Mouse (Mus musculus) G1E (cell line): Measurements from ENCODE around the gene Ssbp1. TPM values are rescaled to one million over a fixed set of nuclear protein-coding genes. Genes with fewer than 3 reads are reported as not detected.

Source experiments
- ATAC-seq: 2 replicates; pipeline ENCODE4 v1.8.0; 2016; ENCODE audit warnings: mild to moderate bottlenecking; ENCODE audit not compliant: insufficient number of reproducible peaks, poor library complexity, low FRiP score, severe bottlenecking; ENCODE audit errors: extremely low read depth
- DNase-seq: peaks from one replicate; pipeline ENCODE4 v3.0.0; 2012; ENCODE audit warnings: low spot score
- H3K27me3 ChIP-seq: 2 replicates; pipeline ENCODE4 v1.6.1; 2012; ENCODE audit warnings: mild to moderate bottlenecking, low read length, inconsistent platforms; ENCODE audit not compliant: insufficient read depth
- H3K36me3 ChIP-seq: replicated peaks from 2 replicates; pipeline ENCODE3; 2012; ENCODE audit warnings: mild to moderate bottlenecking, inconsistent platforms
- H3K4me1 ChIP-seq: 2 replicates; pipeline ENCODE4 v1.6.1; 2012; ENCODE audit warnings: low read depth, low read length, inconsistent platforms, mixed read lengths; ENCODE audit not compliant: insufficient read depth
- H3K4me3 ChIP-seq: 2 replicates; pipeline ENCODE4 v1.5.1; 2012; ENCODE audit warnings: low read depth, mild to moderate bottlenecking, inconsistent platforms, low read length, moderate library complexity, mixed read lengths
- H3K9me3 ChIP-seq: replicated peaks from 2 replicates; pipeline ENCODE4 v1.6.1; 2012; ENCODE audit warnings: inconsistent platforms
- CTCF ChIP-seq: IDR thresholded peaks from 2 replicates; pipeline ENCODE4 v1.5.1; 2012; ENCODE audit warnings: low read depth, low read length, inconsistent platforms, mixed read lengths
- GATA1 ChIP-seq: IDR thresholded peaks from 2 replicates; pipeline ENCODE4 v1.6.1; 2012; ENCODE audit warnings: borderline replicate concordance, low read length, inconsistent platforms, mixed read lengths
- GATA2 ChIP-seq: IDR thresholded peaks from 2 replicates; pipeline ENCODE4 v1.6.1; 2012; ENCODE audit warnings: low read depth, low read length, inconsistent platforms, borderline replicate concordance
- POLR2AphosphoS5 ChIP-seq: IDR thresholded peaks from 2 replicates; pipeline ENCODE4 v1.6.1; 2012; ENCODE audit warnings: low read depth, low read length, inconsistent platforms; ENCODE audit not compliant: insufficient replicate concordance
- TAL1 ChIP-seq: conservative IDR thresholded peaks from 2 replicates; pipeline ENCODE4 v1.6.1; 2012; ENCODE audit warnings: low read depth, low read length, inconsistent platforms, mixed read lengths
- polyA plus RNA-seq: library from polyadenylated mRNA; stranded (reverse); fragments of >175 nt; gene quantifications from 2 replicates; pipeline ENCODE4 v1.2.3, GENCODE M21; 2012
- total RNA-seq, 2 experiments: library from RNA; stranded (forward) in 1 of 2; stranded (reverse) in 1 of 2; fragments of 200-1000 nt in 1 of 2; fragments of >200 nt in 1 of 2; fragmentation: Nextera tagmentation in 1 of 2; gene quantifications; 2 replicates each; pipeline ENCODE4 v1.2.3; 2014 to 2017

The Ssbp1 gene
- total and polyA plus RNA-seq, 3 experiments, result 14.6 to 90.5 (median 79.1) TPM

DNA sequence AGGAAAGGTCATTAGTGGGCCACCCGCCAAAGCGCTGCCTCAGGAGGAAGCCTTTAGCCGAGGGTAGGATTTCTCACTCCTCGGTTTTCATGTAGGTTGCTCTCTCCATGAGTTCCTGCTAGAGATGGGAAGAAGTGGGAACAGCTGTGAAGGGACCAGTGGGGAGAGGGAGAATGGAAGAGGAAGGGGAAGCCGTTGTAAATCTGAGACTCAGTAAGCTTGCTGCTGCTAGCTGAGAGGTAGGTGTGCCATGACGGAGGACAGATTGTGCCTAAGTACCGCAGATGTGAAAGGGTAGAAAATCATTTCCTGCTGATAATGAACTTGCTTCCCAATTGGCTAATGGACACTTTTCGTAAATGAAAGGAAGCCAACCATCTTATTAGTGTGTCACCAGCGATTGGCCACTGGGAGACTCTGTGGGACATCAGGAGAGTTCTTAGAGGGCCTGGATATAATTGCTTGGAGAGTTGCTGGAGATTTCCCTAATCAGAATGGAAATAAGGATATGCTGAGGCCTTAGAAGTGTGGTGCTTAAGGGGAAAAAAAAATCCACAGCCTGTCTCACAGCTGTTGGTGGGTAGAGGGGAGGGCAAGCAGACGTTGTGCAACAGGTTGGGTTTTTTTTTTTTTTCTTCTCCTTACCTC, 27.7 kb upstream of the Ssbp1 start:
- H3K9me3 ChIP-seq, result no peaks in the 10 kb centered on the region

DNA sequence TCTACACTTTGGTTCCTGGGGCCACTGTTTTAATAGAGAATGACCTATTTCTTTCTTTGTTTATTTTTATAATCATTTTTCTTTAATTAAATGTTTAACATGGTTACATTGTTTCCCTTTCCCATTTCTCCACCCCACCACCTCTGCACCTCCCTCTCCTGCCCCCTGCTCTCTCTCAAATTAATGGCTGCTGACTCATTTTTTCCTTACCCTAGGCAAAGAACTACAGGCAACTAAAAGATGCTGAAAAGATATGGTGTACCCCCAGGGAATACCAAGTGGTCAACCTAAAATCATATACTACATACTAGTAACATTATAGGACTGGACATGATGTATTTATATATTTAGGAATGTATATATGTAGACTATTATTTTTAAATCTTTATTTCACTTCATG, 22.5 kb upstream of the Ssbp1 start:
- TF ChIP-seq GATA1, result no peak
- no peak for TF ChIP-seq GATA2
- TF ChIP-seq CTCF, result no peak
- TF ChIP-seq TAL1, result no peak
- TF ChIP-seq POLR2AphosphoS5, result no peak

More for the DNA sequence above, 27.7 kb upstream of the Ssbp1 start:
- no peaks in the 10 kb centered on the region for H3K36me3 ChIP-seq
- DNase-seq (no peak), ATAC-seq (no peak)
- no peaks in the 10 kb centered on the region for H3K4me1 ChIP-seq
- no peak for TF ChIP-seq TAL1
- no peak for TF ChIP-seq CTCF
- TF ChIP-seq GATA1, result no peak
- TF ChIP-seq POLR2AphosphoS5, result no peak
- no peak for TF ChIP-seq GATA2
- H3K27me3 ChIP-seq, result peaks cover 33% of the 10 kb centered on the region
- H3K4me3 ChIP-seq, result no peak overlapping the region

DNA sequence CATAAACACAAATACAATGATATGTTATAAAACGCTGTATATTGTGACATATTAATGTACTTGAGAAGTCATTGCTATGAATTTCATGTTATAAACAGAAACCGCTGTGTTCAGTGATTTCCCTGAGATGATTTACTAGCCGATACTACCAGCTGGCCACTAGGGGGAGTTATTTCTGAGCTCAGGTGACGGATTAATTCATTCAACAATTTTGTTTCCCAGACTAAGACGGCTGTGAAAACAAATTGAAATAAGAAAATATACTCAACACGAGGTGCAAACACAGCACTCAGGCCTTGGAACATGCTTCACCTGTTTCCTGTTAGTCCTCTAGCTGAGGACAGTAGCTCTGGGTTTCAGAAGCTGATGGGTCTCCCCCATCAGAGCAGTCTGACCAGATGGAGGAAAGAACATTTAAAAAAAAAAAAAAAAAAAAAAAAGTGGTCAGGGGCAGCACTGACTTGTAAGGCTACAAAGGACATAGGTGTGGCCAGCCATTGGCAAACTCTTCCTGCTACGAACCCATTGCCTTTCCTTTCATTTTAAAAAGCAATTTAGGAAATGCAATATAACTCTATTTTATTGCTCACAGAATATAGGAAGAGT, 16.6 kb upstream of the Ssbp1 start:
- H3K36me3 ChIP-seq, result no peaks in the 10 kb centered on the region
- peak; percentile 63 for TF ChIP-seq CTCF
- TF ChIP-seq GATA2, result no peak
- ATAC-seq (no peak), DNase-seq (peak; percentile 19)
- H3K9me3 ChIP-seq, result no peaks in the 10 kb centered on the region
- H3K27me3 ChIP-seq, result peaks cover 14% of the 10 kb centered on the region
- H3K4me1 ChIP-seq, result no peaks in the 10 kb centered on the region
- H3K4me3 ChIP-seq, result no peak overlapping the region

More for the DNA sequence above, 22.5 kb upstream of the Ssbp1 start:
- H3K27me3 ChIP-seq, result peaks cover 19% of the 10 kb centered on the region
- no peaks in the 10 kb centered on the region for H3K36me3 ChIP-seq
- ATAC-seq, result no peak
- no peak overlapping the region for H3K4me3 ChIP-seq
- H3K4me1 ChIP-seq, result no peaks in the 10 kb centered on the region
- H3K9me3 ChIP-seq, result no peaks in the 10 kb centered on the region
- no peak for DNase-seq

DNA sequence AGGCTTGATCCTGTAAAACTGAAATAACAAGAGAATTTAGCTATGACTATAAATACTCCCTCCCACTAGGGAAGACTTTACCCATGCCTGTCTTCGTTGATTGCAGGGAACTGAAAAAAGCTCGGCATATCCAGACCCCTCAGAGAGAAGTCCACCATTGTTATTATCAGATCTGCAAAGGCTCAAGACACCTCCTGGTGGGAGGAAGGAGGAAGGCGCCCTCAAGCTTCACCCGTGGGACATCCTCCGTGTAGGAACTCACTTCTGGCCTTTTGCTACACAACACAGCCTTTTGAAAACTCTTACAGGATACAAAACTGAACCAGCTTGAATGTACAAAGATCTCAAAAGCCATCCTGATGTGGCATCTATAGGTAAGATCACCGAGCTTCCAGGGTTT, 5.4 kb upstream of the Ssbp1 start:
- H3K36me3 ChIP-seq, result no peaks in the 10 kb centered on the region
- peaks cover 8% of the 10 kb centered on the region; the same call in 1 of the 2 replicates for H3K27me3 ChIP-seq
- H3K9me3 ChIP-seq, result no peaks in the 10 kb centered on the region
- ATAC-seq, result no peak
- H3K4me3 ChIP-seq, result no peak overlapping the region
- H3K4me1 ChIP-seq, result peaks cover 6% of the 10 kb centered on the region
- TF ChIP-seq POLR2AphosphoS5 (no peak), TAL1 (no peak), GATA1 (no peak), CTCF (no peak), GATA2 (no peak)
- DNase-seq, result no peak

DNA sequence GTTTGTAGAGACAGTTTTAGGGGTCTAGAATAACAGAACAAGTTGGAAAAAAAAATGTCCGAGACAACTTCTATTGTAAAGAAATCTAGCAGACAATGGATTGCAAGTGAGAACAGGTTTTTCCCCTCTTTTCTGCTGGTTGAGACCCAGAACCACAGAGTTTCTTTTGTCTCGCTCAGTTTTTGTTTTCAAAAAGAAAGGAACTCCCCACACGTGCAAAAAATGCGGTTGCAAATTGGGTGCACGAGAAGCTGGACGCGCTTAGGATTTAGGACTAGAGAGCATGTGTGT, 513 bp downstream of the Ssbp1 start:
- H3K36me3 ChIP-seq, result peaks cover 37% of the 10 kb centered on the region
- no peaks in the 10 kb centered on the region for H3K27me3 ChIP-seq
- DNase-seq, result no peak
- TF ChIP-seq TAL1 (no peak), GATA1 (no peak), POLR2AphosphoS5 (no peak), CTCF (no peak), GATA2 (no peak)
- H3K4me1 ChIP-seq, result peaks cover 18% of the 10 kb centered on the region
- ATAC-seq, result no peak
- H3K4me3 ChIP-seq, result peak overlapping the region; percentile 92
- H3K9me3 ChIP-seq, result no peaks in the 10 kb centered on the region

DNA sequence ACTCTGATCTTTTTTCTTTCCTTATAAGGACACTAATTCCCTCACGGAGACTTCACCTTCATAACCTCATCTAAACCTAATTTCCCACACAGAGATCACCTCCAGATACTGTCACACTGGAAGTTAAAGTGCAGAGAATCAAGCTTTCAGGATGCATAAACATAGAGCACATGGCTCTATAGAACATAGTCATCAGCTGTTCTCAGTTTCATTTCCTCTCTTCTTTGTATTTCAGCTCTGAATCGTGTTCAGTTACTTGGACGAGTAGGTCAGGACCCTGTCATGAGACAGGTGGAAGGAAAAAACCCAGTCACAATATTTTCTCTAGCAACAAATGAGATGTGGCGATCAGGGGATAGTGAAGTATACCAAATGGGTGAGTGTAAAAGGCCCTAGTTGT, 5.0 kb downstream of the Ssbp1 start:
- Histone ChIP-seq H3K36me3 (peaks cover 65% of the 10 kb centered on the region), H3K4me1 (peaks cover 12% of the 10 kb centered on the region), H3K9me3 (no peaks in the 10 kb centered on the region), H3K4me3 (no peak overlapping the region), H3K27me3 (no peaks in the 10 kb centered on the region)
- DNase-seq (no peak), ATAC-seq (no peak)
- no peak for TF ChIP-seq CTCF
- no peak for TF ChIP-seq POLR2AphosphoS5
- no peak for TF ChIP-seq TAL1
- no peak for TF ChIP-seq GATA1
- no peak for TF ChIP-seq GATA2
